Mouse (Mus musculus) ES-E14 (cell line): ENCODE measurements around the gene Tmem215. TPM values are rescaled to one million over a fixed set of nuclear protein-coding genes. Genes with fewer than 3 reads are reported as not detected.

ENCODE experiments used
- DNase-seq: peaks from one replicate; pipeline ENCODE4 v3.0.0-alpha.2; 2013; ENCODE audit warnings: low read depth, low spot score
- H3K27ac ChIP-seq: 2 replicates; pipeline ENCODE4 v1.5.1; 2012; ENCODE audit warnings: low read depth, mild to moderate bottlenecking, low read length, moderate library complexity, mixed read lengths; ENCODE audit not compliant: poor library complexity, insufficient read depth, severe bottlenecking
- H3K36me3 ChIP-seq: 2 replicates; pipeline ENCODE4 v1.6.1; 2012; ENCODE audit warnings: mild to moderate bottlenecking, low read length, moderate library complexity, mixed read lengths; ENCODE audit not compliant: control insufficient read depth, poor library complexity, insufficient read depth, severe bottlenecking
- H3K4me1 ChIP-seq, 2 experiments: fragments of 150-350 bp in 1 of 2; sonication (generic) in 1 of 2; 2 replicates each; pipeline ENCODE4 v1.6.1; 2012; ENCODE audit warnings: low read length in 2 of 2, mild to moderate bottlenecking in 1 of 2, mixed read lengths in 1 of 2; ENCODE audit not compliant: control insufficient read depth in 2 of 2, insufficient read depth in 2 of 2, poor library complexity in 1 of 2
- H3K4me3 ChIP-seq, 2 experiments: fragments of 150-350 bp in 1 of 2; sonication (generic) in 1 of 2; 2 replicates each; pipeline ENCODE4 v1.5.1; 2012; ENCODE audit warnings: low read length in 2 of 2, low read depth in 1 of 2, mild to moderate bottlenecking in 1 of 2, mixed read lengths in 1 of 2; ENCODE audit not compliant: insufficient read depth in 1 of 2, poor library complexity in 1 of 2, severe bottlenecking in 1 of 2
- H3K9ac ChIP-seq: 2 replicates; pipeline ENCODE4 v1.6.1; 2012; ENCODE audit warnings: low read depth, mild to moderate bottlenecking, low read length, mixed read lengths; ENCODE audit not compliant: poor library complexity, insufficient read depth, severe bottlenecking
- H3K9me3 ChIP-seq: fragments of 150-350 bp; sonication (generic); 2 replicates; pipeline ENCODE4 v1.6.1; 2012; ENCODE audit warnings: low read depth, mild to moderate bottlenecking, low read length; ENCODE audit not compliant: control insufficient read depth, insufficient read depth
- CHD2 ChIP-seq: IDR thresholded peaks from 2 replicates; pipeline ENCODE4 v1.6.1; 2014; ENCODE audit warnings: mild to moderate bottlenecking, low read depth, low read length, inconsistent platforms
- HCFC1 ChIP-seq: IDR thresholded peaks from 2 replicates; pipeline ENCODE4 v1.6.1; 2012; ENCODE audit warnings: low read length, inconsistent platforms, borderline replicate concordance; ENCODE audit not compliant: insufficient read depth
- MAFK ChIP-seq: IDR thresholded peaks from 2 replicates; pipeline ENCODE4 v1.6.1; 2014; ENCODE audit warnings: mild to moderate bottlenecking, low read depth, low read length, inconsistent platforms; ENCODE audit not compliant: insufficient read depth
- ZC3H11A ChIP-seq: IDR thresholded peaks from 2 replicates; pipeline ENCODE4 v1.6.1; 2012; ENCODE audit warnings: low read depth, mild to moderate bottlenecking, inconsistent platforms, low read length, borderline replicate concordance
- ZNF384 ChIP-seq: IDR thresholded peaks from 2 replicates; pipeline ENCODE4 v1.6.1; 2012; ENCODE audit warnings: low read depth, low read length, inconsistent platforms
- in situ Hi-C, 2 experiments: fragments of 600-800 bp; cut with MboI; formaldehyde crosslinking; loops; one replicate each; pipeline ENCODE4 v1.15.1; 2025; ENCODE audit warnings: low sequenced_read_pairs in 2 of 2, inconsistent platforms in 1 of 2; ENCODE audit not compliant: unreplicated experiment in 2 of 2
- total RNA-seq: library from RNA; depleted of rRNA; stranded (reverse); fragments of 300-350 nt; gene quantifications from 2 replicates; pipeline ENCODE4 v1.2.3, GENCODE M21; 2012; rRNA removed

Tmem215 gene
- total RNA-seq, 1 experiment, result 0.27 TPM

GRCm38 (mm10) chr4:40513235-40513634 lies 41.3 kb downstream of the Tmem215 start:
- Histone ChIP-seq H3K9ac (no peak overlapping the region), H3K4me3 (no peak overlapping the region), H3K4me1 (no peaks in the 10 kb centered on the region), H3K27ac (no peak overlapping the region), H3K36me3 (no peaks in the 10 kb centered on the region), H3K9me3 (no peaks in the 10 kb centered on the region)
- TF ChIP-seq MAFK (no peak), CHD2 (no peak), HCFC1 (no peak), ZC3H11A (no peak), ZNF384 (no peak)
- DNase-seq, result no peak
- in situ Hi-C loops, result no loop called here

GRCm38 (mm10) chr4:40518545-40519324 lies 46.8 kb downstream of the Tmem215 start:
- no peak overlapping the region for H3K4me3 ChIP-seq
- no peaks in the 10 kb centered on the region for H3K4me1 ChIP-seq
- H3K27ac ChIP-seq, result no peak overlapping the region
- in situ Hi-C loops, result no loop called here
- no peak for TF ChIP-seq HCFC1
- TF ChIP-seq CHD2, result no peak
- TF ChIP-seq ZC3H11A, result no peak
- no peak for TF ChIP-seq ZNF384
- no peak for TF ChIP-seq MAFK
- DNase-seq, result no peak
- no peaks in the 10 kb centered on the region for H3K36me3 ChIP-seq
- H3K9ac ChIP-seq, result no peak overlapping the region
- 0 out of 2 replicates have a peak, but pooled peaks cover 1% of the 10 kb centered on the region for H3K9me3 ChIP-seq

Other genes starting within 250 kb of the Tmem215 start
- gene Ddx58, start 232.4 kb upstream of the Tmem215 start, total RNA-seq, result 14.5 and 19.0 TPM in 2 replicates
- gene Smim27, start 202.6 kb upstream of the Tmem215 start, total RNA-seq, result 2.1 and 3.9 TPM in 2 replicates
- 39.5 and 69.3 TPM in 2 replicates for gene Topors, start 202.3 kb upstream of the Tmem215 start, total RNA-seq
- gene Ndufb6, start 192.8 kb upstream of the Tmem215 start, total RNA-seq, result 260 and 270 TPM in 2 replicates
- gene Aptx, start 231.0 kb downstream of the Tmem215 start, total RNA-seq, result 14.7 and 16.2 TPM in 2 replicates
- 92.8 and 139 TPM in 2 replicates for gene Dnaja1, start 250.0 kb downstream of the Tmem215 start, total RNA-seq